Mouse (Mus musculus): ENCODE results near the gene Mamdc2. TPM values are rescaled to one million over a fixed set of nuclear protein-coding genes. Genes with fewer than 3 reads are reported as not detected.

Mamdc2 gene
- total RNA-seq, 2 experiments from 2014 or later, result 0.82 to 0.83 TPM

- no peak for DNase-seq
Measured at GRCm38 (mm10) chr19:23354738-23355137, 93.5 kb downstream of the Mamdc2 start.

- no peak for DNase-seq
Measured at GRCm38 (mm10) chr19:23353881-23354401, 94.3 kb downstream of the Mamdc2 start.

DNA sequence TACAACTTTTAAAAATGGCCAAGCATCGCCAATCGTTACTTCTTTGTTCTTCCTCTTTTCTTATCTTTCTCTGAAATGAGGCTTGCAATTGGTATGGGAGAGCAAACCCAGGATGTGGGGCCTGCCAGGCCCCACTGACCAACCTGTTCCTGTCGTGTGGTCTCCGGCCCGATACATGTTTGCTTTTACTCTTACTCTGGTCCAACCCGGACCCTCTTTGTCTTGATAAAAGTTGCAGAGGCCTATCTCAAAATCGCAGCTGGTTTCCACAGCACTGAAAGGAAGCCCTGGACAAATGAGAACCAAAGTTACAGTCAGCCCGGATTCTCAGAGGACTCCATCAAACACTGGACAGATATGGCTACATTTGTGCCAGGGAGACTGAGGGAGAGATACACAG is 95.1 kb downstream of the Mamdc2 start:
- DNase-seq, result no peak

DNA sequence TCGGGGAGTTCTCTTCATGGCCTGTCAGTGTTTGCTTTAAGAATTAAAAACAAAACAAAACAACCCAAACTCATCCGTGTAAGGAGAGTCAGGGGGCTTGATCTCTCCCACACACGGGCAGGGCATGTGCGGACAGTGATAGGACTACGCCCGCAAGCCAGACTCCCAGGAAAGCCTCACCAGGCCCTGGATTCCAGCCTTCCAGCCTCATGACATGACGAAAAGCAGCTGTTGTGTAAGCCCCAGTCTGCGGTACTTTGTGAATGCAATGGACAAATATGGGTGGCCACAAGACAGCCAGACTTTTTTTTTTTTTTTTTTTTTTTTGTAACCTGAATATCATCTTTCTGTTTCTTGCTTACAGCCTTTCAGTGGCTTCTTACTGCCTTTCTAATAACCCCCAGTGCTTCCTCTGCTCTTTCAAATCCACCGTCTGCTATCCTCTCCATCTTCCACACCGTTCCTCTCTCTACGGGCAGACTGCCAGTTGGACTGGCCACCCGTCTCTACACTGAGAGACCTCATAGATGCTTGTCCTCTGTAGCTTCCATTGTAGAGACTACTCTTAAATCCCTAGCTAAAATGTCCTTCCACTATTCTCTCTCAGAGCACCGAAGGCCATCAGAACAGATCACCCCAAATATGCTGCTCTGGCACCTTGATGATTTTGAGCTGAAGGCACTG is 96.3 kb downstream of the Mamdc2 start:
- DNase-seq, result no peak

DNA sequence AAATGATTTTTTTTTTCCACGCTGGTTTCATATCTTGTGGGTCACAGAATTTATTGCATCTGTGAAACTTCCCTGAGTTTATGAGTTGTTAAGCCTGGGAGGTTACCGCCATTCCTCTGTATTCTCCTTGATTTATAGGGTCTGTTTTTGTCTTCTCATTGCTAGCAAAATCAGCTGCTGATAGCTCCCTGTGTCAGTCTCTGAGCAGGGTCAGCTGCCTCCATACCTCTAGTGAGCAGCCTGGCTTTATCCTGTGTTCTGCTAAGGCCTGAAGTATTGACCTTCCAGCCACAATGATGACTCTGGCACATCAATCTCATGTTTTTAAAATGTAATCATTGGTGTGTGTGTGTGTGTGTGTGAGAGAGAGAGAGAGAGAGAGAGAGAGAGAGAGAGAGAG is 98.3 kb downstream of the Mamdc2 start:
- DNase-seq, result no peak

DNA sequence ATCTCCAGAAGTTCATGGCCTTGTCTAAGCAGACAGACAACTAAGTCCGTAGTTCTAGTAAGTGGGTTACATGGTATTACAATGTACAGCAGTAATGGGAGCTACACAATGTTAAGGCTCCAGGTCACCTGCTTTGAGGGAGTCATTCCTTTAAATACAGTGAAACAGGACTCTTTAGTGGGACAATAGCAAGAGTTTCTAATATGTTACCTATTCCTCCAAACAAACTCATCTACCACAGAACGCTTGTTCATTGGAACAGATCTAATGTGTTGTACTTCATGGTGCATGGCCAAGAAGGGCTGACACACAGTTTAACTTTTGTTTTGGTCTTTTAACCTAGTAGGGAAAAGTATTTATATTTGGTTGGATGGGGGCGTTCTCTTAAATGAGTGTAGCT is 105.5 kb downstream of the Mamdc2 start:
- DNase-seq, result no peak

DNA sequence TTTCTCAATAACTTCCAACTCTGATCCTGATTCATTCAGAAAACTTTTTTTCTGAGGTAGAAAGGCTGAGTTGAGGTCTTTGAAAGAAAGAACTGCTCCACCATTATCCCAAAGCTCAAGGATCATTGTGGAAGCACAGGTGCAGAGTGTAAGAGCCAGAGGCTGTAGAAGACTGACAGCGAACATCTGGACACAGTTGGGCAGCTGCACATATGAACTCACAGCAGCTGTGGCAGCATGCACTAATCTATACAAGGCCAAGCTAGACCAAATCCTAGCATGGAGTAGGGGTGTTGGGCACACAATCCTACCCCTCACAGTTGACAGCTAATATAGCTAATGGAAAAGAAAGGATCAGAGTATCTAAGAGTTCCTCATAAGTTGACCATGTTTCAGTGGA is 115.4 kb downstream of the Mamdc2 start:
- no peak for DNase-seq

DNA sequence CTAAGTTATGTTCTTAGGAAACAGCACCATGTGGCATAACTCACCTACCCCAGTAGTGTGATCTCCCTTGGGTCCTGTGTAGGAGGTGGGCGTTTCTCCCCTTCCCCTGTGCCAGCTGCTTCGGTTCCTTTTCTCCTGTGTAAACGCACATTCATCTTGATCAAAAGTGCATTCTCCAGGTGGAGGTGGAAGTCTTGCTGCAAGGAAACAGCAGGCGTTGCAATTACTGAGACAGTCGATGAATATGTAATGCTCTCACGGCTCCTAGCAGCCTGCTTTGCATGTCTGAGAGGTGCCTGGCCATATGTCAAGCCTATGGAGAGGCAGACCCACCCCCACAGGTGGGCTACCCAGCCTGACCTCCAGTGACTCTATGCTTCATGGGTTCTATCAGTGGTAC is 117.4 kb downstream of the Mamdc2 start:
- DNase-seq, result no peak

DNA sequence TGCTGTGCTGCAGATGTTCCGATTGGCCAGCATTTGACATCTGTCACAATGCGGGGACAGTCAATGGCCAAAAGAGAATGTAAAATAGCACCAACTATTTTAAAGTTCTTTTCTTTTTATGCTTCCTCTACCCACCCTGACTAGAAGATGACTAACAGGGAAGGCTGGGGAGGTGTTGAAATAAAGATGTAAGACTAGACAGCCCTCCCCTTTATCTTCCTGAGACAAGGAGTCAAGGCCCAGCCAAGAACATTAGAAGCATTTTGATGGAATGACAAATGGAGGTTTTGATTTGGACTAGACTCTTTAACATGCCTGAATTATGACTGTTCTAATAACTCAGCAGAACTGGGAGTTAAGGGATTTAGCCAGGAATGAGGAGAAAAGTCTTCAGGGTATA is 118.9 kb downstream of the Mamdc2 start:
- DNase-seq, result no peak

- no peak for DNase-seq
Measured at GRCm38 (mm10) chr19:23327056-23327640, 121.1 kb downstream of the Mamdc2 start.

DNA sequence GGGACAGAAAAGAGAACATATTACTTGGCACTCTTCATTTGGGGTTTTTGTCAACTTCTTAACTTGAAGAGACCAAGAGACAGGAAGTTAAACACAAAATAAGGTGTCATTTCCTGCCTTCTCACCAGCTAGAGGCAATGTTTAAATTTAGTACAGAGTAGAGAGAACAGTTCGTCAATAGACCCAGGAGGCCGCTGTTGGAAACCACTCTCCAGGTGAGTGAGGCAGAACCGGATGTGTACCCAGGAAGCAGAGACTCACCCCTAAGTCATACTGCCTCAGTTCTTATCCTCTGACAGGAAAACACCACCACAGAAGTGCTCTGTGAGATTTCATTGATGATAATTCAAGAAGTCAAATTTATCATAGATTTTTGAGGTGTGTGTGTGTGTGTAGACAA is 125.1 kb downstream of the Mamdc2 start:
- no peak for DNase-seq

GRCm38 (mm10) chr19:23317989-23318358 is 130.3 kb downstream of the Mamdc2 start:
- DNase-seq, result no peak

GRCm38 (mm10) chr19:23317295-23317988 is 130.8 kb downstream of the Mamdc2 start:
- DNase-seq, result no peak

DNA sequence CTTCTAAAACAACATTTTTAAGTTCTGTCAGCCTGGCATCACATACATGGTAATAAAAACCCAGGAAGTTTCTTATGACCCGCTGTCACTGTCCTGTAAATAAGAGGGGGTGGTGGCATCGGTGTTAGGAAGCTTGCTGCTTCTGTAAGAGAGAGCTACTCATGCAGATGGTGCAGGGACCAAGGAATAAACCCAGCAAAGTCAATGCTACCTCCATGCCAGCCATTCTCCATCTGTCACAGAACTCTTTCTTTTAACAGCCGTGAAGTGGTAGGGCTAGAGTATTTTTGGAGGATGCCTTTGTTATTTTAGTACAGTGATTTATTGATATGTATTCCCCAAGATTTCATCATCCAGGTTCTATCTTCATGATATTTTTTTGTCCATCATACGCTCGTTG is 131.4 kb downstream of the Mamdc2 start:
- no peak for DNase-seq

DNA sequence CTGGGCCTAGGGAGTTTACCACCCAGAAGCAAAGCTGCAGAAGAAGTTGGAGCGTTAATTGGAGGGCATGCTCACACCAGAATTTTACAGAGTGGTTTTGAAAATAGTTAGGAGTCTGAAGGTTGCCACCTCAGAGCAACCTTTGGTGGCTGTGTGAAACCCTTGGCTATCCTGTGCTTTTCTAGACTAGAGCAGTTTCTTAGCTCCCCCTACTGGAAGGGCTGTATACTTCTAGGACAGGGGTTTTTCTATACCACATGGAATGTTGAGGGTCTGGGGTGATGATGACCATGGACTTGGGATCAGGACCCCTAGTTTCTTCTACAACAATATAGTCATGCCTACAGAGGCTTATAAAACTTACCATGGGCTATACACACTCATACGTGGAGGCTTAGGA is 138.3 kb downstream of the Mamdc2 start:
- DNase-seq, result no peak

DNA sequence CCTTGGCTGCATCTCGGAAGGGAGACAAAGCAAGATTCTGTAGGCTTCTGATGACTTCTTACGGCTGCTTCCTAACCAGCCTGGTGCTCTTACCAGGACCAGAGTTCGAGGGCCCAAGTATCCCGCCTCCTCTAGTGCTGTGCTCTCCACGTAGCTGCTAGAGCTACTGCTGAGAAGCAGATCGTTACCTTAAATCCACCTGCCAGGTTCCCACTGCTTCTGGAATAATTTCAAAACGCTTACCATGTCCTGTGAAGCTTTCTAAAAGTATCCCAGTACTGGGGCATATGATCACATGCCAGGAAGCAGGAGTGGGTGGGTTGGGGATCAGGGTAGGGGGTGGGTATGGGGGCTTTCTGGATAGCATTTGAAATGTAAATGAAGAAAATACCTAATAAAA is 141.6 kb downstream of the Mamdc2 start:
- no peak for DNase-seq

GRCm38 (mm10) chr19:23299987-23300386 is 148.3 kb downstream of the Mamdc2 start:
- peak in 1 of 2 experiments; percentile 3 for DNase-seq

- no peak for DNase-seq
Measured at GRCm38 (mm10) chr19:23298917-23299316, 149.3 kb downstream of the Mamdc2 start.

- no peak for DNase-seq
Measured at GRCm38 (mm10) chr19:23297191-23297590, 151.1 kb downstream of the Mamdc2 start.

- DNase-seq, result no peak
Measured at GRCm38 (mm10) chr19:23289251-23289650, 159.0 kb downstream of the Mamdc2 start.

DNA sequence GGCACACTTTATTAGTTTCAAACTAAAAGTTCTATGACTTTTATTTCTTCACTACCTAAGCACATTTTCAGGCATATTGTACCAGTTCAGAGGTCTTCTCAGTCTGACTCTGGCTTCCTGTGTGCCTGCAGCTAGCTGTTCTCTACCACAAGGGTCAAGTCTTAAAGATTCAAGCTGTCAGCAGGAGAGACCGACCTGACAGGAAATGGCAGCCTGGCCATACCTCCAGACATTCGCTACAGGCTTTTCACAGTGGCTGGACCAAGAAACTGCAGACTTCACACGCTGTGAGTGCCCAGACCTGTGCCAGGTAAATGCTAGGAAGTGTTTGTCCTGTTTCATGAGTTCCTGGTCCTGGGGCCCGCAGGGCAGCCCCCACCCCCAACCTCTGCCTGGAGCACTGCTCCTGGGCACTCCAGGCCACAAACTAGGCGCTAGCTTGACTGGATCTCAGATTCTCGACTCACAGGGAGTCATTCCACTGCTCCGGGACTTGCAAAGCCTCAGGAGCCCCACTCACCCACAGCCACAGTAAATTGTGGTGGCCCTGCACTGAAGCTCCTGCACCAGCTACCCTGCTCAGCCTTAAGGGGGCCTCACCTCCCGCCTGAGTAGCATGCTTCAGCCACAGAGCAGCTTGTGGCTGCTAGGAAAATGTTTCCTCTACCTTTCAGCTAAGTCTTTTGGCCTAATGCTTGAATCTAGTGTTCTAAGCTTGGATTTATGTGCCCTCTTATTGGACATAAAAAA is 166.2 kb downstream of the Mamdc2 start:
- DNase-seq, result no peak

- no peak for DNase-seq
Measured at GRCm38 (mm10) chr19:23274054-23274724, 174.1 kb downstream of the Mamdc2 start.

Measured in layer of hippocampus, postnatal 36 days (tissue).